Mouse (Mus musculus): ENCODE measurements at regions not wholly inside any gene's neighbourhood (a gene's known extent, or its start where the extent isn't known, plus 50 kb on each side); places are given as distances from the start of the nearest gene placed in this dataset.

- peak; percentile 9 for DNase-seq
Measured at GRCm38 (mm10) chr13:78405071-78405470, 205.5 kb upstream of the Nr2f1 start.

DNA sequence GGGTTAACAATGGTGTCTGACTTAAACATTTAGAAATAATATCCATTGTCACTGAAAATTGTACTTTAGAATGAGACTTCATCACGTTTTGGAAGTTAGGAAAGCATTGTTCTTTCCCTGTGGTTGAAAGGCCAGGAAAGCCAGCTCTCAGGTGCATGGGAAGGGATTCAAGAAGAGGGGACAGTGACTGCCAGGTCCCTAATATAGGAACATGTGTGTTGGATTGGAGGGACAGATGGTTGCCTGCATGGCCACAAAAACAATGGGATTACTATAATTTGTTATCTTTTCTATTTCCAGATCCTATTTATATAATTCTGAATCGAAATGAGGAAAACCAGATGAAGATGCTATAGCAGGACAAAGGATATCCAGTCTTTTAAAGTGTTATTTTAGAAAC, 184.2 kb upstream of the Nr2f1 start:
- no peak for DNase-seq

GRCm38 (mm10) chr13:78361236-78361635, 161.7 kb upstream of the Nr2f1 start:
- DNase-seq = no peak

DNA sequence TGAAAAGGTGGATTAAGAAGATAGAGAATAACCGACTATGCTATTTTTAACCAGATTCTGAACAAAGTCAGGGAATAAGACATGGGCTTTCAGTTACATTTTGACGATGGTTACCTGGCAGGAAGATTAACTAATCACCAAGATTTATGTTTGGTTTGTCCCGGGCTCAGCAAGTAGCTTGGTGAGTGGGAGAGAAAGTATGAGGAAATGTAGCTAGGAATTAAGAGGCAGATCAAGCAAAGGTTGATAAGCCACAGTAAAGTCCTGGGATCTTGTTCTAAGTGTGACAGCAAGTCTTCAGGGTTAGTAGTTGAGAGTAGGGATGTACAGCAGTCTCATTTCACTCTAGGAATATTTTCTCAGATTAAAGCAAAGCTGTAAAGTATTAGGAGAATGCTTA, 149.3 kb upstream of the Nr2f1 start:
- DNase-seq = no peak

GRCm38 (mm10) chr13:78324443-78325206, 125.1 kb upstream of the Nr2f1 start:
- no peak for DNase-seq

- no peak for DNase-seq
Measured at GRCm38 (mm10) chr13:78323183-78323582, 123.6 kb upstream of the Nr2f1 start.

- no peak for DNase-seq
Measured at GRCm38 (mm10) chr13:78318434-78318833, 118.9 kb upstream of the Nr2f1 start.

GRCm38 (mm10) chr13:78310837-78311236, 111.3 kb upstream of the Nr2f1 start:
- DNase-seq = no peak

All from heart, postnatal 4 days (tissue).